Mouse (Mus musculus) heart, embryonic 16.5 days (tissue): Measurements from ENCODE around the gene Ctla4. TPM values are rescaled to one million over a fixed set of nuclear protein-coding genes. Genes with fewer than 3 reads are reported as not detected.

Experiments used
- ATAC-seq: fragments of 200-750 bp; cut with Nextera tagmentation; replicated peaks from 2 replicates; pipeline ENCODE4 v1.8.0; 2017; ENCODE audit warnings: moderate number of reproducible peaks; ENCODE audit not compliant: insufficient read depth, low FRiP score; ENCODE audit errors: extremely low read depth
- H3K27ac ChIP-seq: fragments of 300-500 bp; sonication (generic); 2 replicates; pipeline ENCODE4 v1.5.1; 2014; ENCODE audit warnings: mild to moderate bottlenecking, low read length, control low read depth, moderate library complexity
- H3K27me3 ChIP-seq: fragments of 300-500 bp; sonication (generic); 2 replicates; pipeline ENCODE4 v1.6.1; 2014; ENCODE audit warnings: low read length, mixed read lengths; ENCODE audit not compliant: control insufficient read depth, insufficient read depth
- H3K36me3 ChIP-seq: fragments of 300-500 bp; sonication (generic); 2 replicates; pipeline ENCODE4 v1.6.1; 2014; ENCODE audit not compliant: control insufficient read depth, insufficient read depth
- H3K4me1 ChIP-seq: fragments of 300-500 bp; sonication (generic); 2 replicates; pipeline ENCODE4 v1.6.1; 2014; ENCODE audit warnings: low read length, mixed read lengths; ENCODE audit not compliant: control insufficient read depth, insufficient read depth
- H3K4me2 ChIP-seq: fragments of 300-500 bp; sonication (generic); 2 replicates; pipeline ENCODE4 v1.6.1; 2014; ENCODE audit warnings: low read depth, mild to moderate bottlenecking, control low read depth, low read length
- H3K4me3 ChIP-seq: fragments of 300-500 bp; sonication (generic); 2 replicates; pipeline ENCODE4 v1.5.1; 2014; ENCODE audit warnings: mild to moderate bottlenecking, control low read depth, low read length
- H3K9ac ChIP-seq: fragments of 300-500 bp; sonication (generic); 2 replicates; pipeline ENCODE4 v1.6.1; 2014; ENCODE audit warnings: low read length, control low read depth
- H3K9me3 ChIP-seq: fragments of 300-500 bp; sonication (generic); replicated peaks from 2 replicates; pipeline ENCODE4 v1.6.1; 2016; ENCODE audit warnings: low read length; ENCODE audit not compliant: control insufficient read depth
- WGBS: fragments of 180-500 bp; shearing (Covaris S2); extraction: QIAGEN DNeasy Blood & Tissue Kit; methylation state at CpG from one replicate; pipeline ENCODE4 v1.1.7; 2014; 5-methylcytosine and 5-hydroxymethylcytosine counted together
- polyA plus RNA-seq: library from polyadenylated mRNA; unstranded; fragments of >200 nt; fragmentation: Nextera tagmentation; extraction: Ambion mirVana; gene quantifications from 2 replicates; pipeline ENCODE4 v1.2.1, GENCODE M21; 2015

Ctla4 gene
- polyA plus RNA-seq, 1 experiment from 2014 or later, result 3.5 TPM

- WGBS, result 72% methylated on average over 10 of the region's 10 CpGs
- Histone ChIP-seq H3K36me3 (no peaks in the 10 kb centered on the region), H3K4me3 (no peak overlapping the region), H3K4me2 (no peak overlapping the region), H3K27me3 (no peaks in the 10 kb centered on the region), H3K27ac (0 out of 2 replicates have a peak overlapping the region, but pooled peaks have one; percentile 20), H3K9me3 (no peaks in the 10 kb centered on the region), H3K4me1 (no peaks in the 10 kb centered on the region), H3K9ac (no peak overlapping the region)
- no peak; the same call in 1 of the 2 replicates for ATAC-seq
Observed at GRCm38 (mm10) chr1:60880116-60880867, 6.5 kb upstream of the Ctla4 start.

- Histone ChIP-seq H3K4me1 (no peaks in the 10 kb centered on the region), H3K27me3 (no peaks in the 10 kb centered on the region), H3K9ac (no peak overlapping the region), H3K27ac (no peak overlapping the region), H3K36me3 (no peaks in the 10 kb centered on the region), H3K4me3 (no peak overlapping the region), H3K9me3 (no peaks in the 10 kb centered on the region), H3K4me2 (no peak overlapping the region)
- WGBS, result 73% methylated on average over 2 of the region's 2 CpGs
- no peak for ATAC-seq
Observed at GRCm38 (mm10) chr1:60882792-60883191, 4.0 kb upstream of the Ctla4 start.

GRCm38 (mm10) chr1:60883279-60883678 is 3.5 kb upstream of the Ctla4 start:
- no peaks in the 10 kb centered on the region for H3K9me3 ChIP-seq
- no peak overlapping the region for H3K27ac ChIP-seq
- no peak overlapping the region for H3K4me3 ChIP-seq
- H3K36me3 ChIP-seq, result no peaks in the 10 kb centered on the region
- WGBS, result 76% methylated on average over 2 of the region's 2 CpGs
- ATAC-seq, result no peak
- H3K4me2 ChIP-seq, result no peak overlapping the region
- H3K27me3 ChIP-seq, result no peaks in the 10 kb centered on the region
- H3K4me1 ChIP-seq, result no peaks in the 10 kb centered on the region
- no peak overlapping the region for H3K9ac ChIP-seq

GRCm38 (mm10) chr1:60884611-60885010 is 2.2 kb upstream of the Ctla4 start:
- Histone ChIP-seq H3K9me3 (no peaks in the 10 kb centered on the region), H3K9ac (no peak overlapping the region), H3K36me3 (no peaks in the 10 kb centered on the region), H3K4me1 (no peaks in the 10 kb centered on the region), H3K4me2 (no peak overlapping the region), H3K27me3 (no peaks in the 10 kb centered on the region), H3K4me3 (no peak overlapping the region), H3K27ac (no peak overlapping the region)
- WGBS, result 43% methylated on average over 1 of the region's 1 CpGs
- no peak for ATAC-seq

GRCm38 (mm10) chr1:60898127-60898932 is 11.5 kb downstream of the Ctla4 start:
- H3K4me1 ChIP-seq, result no peaks in the 10 kb centered on the region
- no peak overlapping the region for H3K4me3 ChIP-seq
- no peak overlapping the region for H3K4me2 ChIP-seq
- ATAC-seq, result no peak
- no peak overlapping the region for H3K27ac ChIP-seq
- H3K27me3 ChIP-seq, result no peaks in the 10 kb centered on the region
- no peak overlapping the region for H3K9ac ChIP-seq
- no peaks in the 10 kb centered on the region for H3K36me3 ChIP-seq
- H3K9me3 ChIP-seq, result no peaks in the 10 kb centered on the region
- 61% methylated on average over 5 of the region's 5 CpGs for WGBS

- no peak for ATAC-seq
- H3K4me2 ChIP-seq, result no peak overlapping the region
- H3K36me3 ChIP-seq, result no peaks in the 10 kb centered on the region
- no peaks in the 10 kb centered on the region for H3K27me3 ChIP-seq
- WGBS, result 72% methylated on average over 2 of the region's 2 CpGs
- no peak overlapping the region for H3K4me3 ChIP-seq
- no peaks in the 10 kb centered on the region for H3K9me3 ChIP-seq
- no peaks in the 10 kb centered on the region for H3K4me1 ChIP-seq
- no peak overlapping the region for H3K27ac ChIP-seq
- H3K9ac ChIP-seq, result no peak overlapping the region
Observed at GRCm38 (mm10) chr1:60898933-60899210, 12.1 kb downstream of the Ctla4 start.

GRCm38 (mm10) chr1:60899244-60899643 is 12.4 kb downstream of the Ctla4 start:
- Histone ChIP-seq H3K9ac (no peak overlapping the region), H3K27ac (no peak overlapping the region), H3K36me3 (no peaks in the 10 kb centered on the region), H3K4me1 (no peaks in the 10 kb centered on the region), H3K27me3 (no peaks in the 10 kb centered on the region), H3K9me3 (no peaks in the 10 kb centered on the region), H3K4me2 (no peak overlapping the region), H3K4me3 (no peak overlapping the region)
- ATAC-seq, result no peak
- 69% methylated on average over 3 of the region's 3 CpGs for WGBS

- ATAC-seq, result no peak
- no peak overlapping the region for H3K4me3 ChIP-seq
- no peaks in the 10 kb centered on the region for H3K36me3 ChIP-seq
- H3K27ac ChIP-seq, result no peak overlapping the region
- no peaks in the 10 kb centered on the region for H3K4me1 ChIP-seq
- no peak overlapping the region for H3K9ac ChIP-seq
- no peaks in the 10 kb centered on the region for H3K27me3 ChIP-seq
- H3K9me3 ChIP-seq, result no peaks in the 10 kb centered on the region
- WGBS, result 75% methylated on average over 6 of the region's 6 CpGs
- H3K4me2 ChIP-seq, result no peak overlapping the region
Observed at GRCm38 (mm10) chr1:60902547-60902946, 15.7 kb downstream of the Ctla4 start.

- H3K27ac ChIP-seq, result no peak overlapping the region
- H3K4me3 ChIP-seq, result no peak overlapping the region
- WGBS, result 85% methylated on average over 7 of the region's 7 CpGs
- no peaks in the 10 kb centered on the region for H3K4me1 ChIP-seq
- no peaks in the 10 kb centered on the region for H3K27me3 ChIP-seq
- H3K4me2 ChIP-seq, result no peak overlapping the region
- no peak for ATAC-seq
- no peak overlapping the region for H3K9ac ChIP-seq
- no peaks in the 10 kb centered on the region for H3K9me3 ChIP-seq
- no peaks in the 10 kb centered on the region for H3K36me3 ChIP-seq
Observed at GRCm38 (mm10) chr1:60903126-60903525, 16.3 kb downstream of the Ctla4 start.
